Mouse (Mus musculus) lung, adult 2 months (tissue): ENCODE data around the gene Hpgds.

ENCODE experiments used
- CTCF ChIP-seq: fragments of 200-500 bp; IDR thresholded peaks from 2 replicates; pipeline ENCODE4 v1.5.1; 2011; ENCODE audit warnings: mild to moderate bottlenecking, low read length, control low read depth; ENCODE audit not compliant: insufficient read depth
- POLR2A ChIP-seq: fragments of 200-500 bp; IDR thresholded peaks from 2 replicates; pipeline ENCODE4 v1.6.1; 2011; ENCODE audit warnings: low read depth, mild to moderate bottlenecking, control low read depth, low read length, borderline replicate concordance; ENCODE audit errors: extremely low read depth

DNA sequence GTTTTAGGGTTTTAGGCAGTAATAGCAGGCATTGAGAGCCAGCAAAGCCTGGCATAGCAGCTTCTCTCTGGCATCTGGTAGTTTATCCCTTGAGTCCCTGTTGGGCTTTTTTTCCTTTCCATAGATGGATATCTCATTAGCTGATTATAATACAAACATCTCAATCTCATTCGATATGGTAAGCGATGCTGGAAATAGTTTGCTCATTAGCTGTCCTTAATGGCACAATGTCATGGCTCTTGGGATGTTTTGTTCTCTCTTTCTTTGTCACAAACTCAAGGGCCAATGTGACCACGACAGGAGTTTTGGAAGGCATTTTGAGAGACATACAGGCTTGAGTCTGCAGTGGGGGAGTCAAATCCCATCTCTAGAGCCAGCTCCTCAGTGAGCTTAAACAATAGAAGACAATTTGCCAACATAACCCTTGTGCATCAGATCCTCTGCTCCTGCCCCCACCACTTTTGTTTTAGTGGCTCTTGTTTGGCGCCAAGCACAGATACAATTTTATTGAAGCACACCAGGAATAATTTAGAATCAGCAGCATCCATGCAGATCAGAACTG is 14.8 kb upstream of the Hpgds start:
- TF ChIP-seq CTCF (no peak), POLR2A (no peak)
